ENCODE assay signal across 22 mouse cellular contexts in the genomic region with DNA sequence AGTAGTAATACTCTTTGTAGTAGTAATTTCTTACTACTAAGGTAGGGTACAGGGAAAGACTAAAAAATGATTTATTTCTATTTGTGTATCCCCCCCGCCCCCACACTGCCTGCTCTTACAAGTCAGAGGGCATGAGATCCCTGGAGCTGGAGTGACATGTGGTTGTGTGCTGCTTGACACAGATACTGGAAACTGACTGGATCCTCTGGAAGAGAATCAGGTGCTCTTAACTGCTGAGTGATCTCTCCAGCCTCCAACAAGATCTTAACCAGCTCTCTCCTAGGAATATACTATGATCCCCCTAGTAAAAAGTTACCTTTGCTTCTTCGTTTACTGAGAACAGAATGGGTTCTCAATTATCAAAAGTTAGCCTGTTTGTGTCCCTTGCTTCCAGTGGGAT.
"Had no signal": no experiment of that assay in that cellular context is flagged by ENCODE, and none has a peak within 500 bp of the region (broad histone marks: within the 10 kb centered on the region; RNA-seq: fewer than 3 reads in every experiment).

No protein-coding gene starts in this region.

- H3K4me3 ChIP-seq: heart, adult 2 months; heart, embryonic 13.5 days; heart, embryonic 15.5 days; hindbrain, embryonic 10.5 days; hindbrain, embryonic 12.5 days; intestine, embryonic 15.5 days; layer of hippocampus, adult 2 months; limb, embryonic 13.5 days; limb, embryonic 15.5 days; liver, embryonic 12.5 days had no signal

- H3K27ac ChIP-seq: heart, adult 2 months; hindbrain, embryonic 10.5 days; hindbrain, embryonic 12.5 days; hindbrain, embryonic 14.5 days; intestine, embryonic 15.5 days; layer of hippocampus, adult 2 months; limb, embryonic 13.5 days; limb, embryonic 15.5 days; liver, embryonic 12.5 days; liver, embryonic 14.5 days had no signal

- H3K9ac ChIP-seq: heart, embryonic 13.5 days; heart, embryonic 15.5 days; hindbrain, embryonic 12.5 days; hindbrain, embryonic 14.5 days; intestine, embryonic 15.5 days; limb, embryonic 13.5 days; limb, embryonic 15.5 days; liver, embryonic 12.5 days; liver, embryonic 14.5 days had no signal

- H3K27me3 ChIP-seq: heart, embryonic 13.5 days; heart, embryonic 15.5 days; hindbrain, embryonic 12.5 days; intestine, embryonic 15.5 days; limb, embryonic 13.5 days; limb, embryonic 15.5 days; liver, embryonic 12.5 days had no signal

- H3K9me3 ChIP-seq: heart, embryonic 13.5 days; heart, embryonic 15.5 days; hindbrain, embryonic 10.5 days; hindbrain, embryonic 12.5 days; intestine, embryonic 15.5 days; limb, embryonic 13.5 days; limb, embryonic 15.5 days; liver, embryonic 12.5 days had no signal

- H3K4me1 ChIP-seq: hindbrain, embryonic 10.5 days; hindbrain, embryonic 12.5 days; intestine, embryonic 15.5 days had no signal

- H3K4me2 ChIP-seq: heart, embryonic 11.5 days; heart, embryonic 13.5 days; heart, embryonic 15.5 days; hindbrain, embryonic 12.5 days; hindbrain, embryonic 14.5 days; intestine, embryonic 15.5 days; limb, embryonic 13.5 days; limb, embryonic 15.5 days; liver, embryonic 12.5 days had no signal

- DNase-seq: gastrocnemius, postnatal 14 days; gastrocnemius, postnatal 36 days; heart, adult 2 months; heart, postnatal 4 days; kidney, adult 18-20 months; kidney, adult 8-10 months; kidney, postnatal 10 days; kidney, postnatal 25 days; kidney, postnatal 4 days; left cerebral cortex, postnatal 4 days had no signal
